Mouse (Mus musculus): ENCODE measurements around the gene Lect2. TPM values are rescaled to one million over a fixed set of nuclear protein-coding genes. Genes with fewer than 3 reads are reported as not detected.
A peak's percentile ranks its signal among the peaks of the same experiment; 100 is the strongest.

The Lect2 gene
- polyA plus RNA-seq (2012; rRNA removed), result not detected in 2 replicates

GRCm38 (mm10) chr13:56548401-56548800, at the start of gene Lect2:
Gene Lect2, minus strand, starts transcription at chr13:56548502.
- no peak for DNase-seq (ENCODE audit: low spot score)

DNA sequence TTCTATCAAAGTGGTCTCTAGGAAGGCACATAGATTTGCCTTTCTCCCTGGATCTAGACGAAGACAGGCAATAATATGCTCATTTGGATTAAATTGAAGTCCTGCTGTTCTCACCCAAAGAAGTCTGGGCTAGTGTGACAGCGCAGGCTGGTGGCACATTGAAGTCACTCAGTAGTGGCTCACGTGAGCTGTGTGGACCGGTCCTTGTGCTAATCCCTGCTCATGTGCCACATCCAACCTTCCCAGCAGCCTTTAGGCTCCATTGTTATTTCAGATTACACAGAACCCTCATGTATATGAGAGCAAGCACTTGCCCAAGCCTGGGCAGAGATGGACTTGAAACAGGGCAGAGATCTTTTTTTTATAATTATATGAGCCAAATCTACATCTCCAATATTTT, 49.0 kb upstream of the Lect2 start:
- DNase-seq (ENCODE audit: low spot score), result no peak

DNA sequence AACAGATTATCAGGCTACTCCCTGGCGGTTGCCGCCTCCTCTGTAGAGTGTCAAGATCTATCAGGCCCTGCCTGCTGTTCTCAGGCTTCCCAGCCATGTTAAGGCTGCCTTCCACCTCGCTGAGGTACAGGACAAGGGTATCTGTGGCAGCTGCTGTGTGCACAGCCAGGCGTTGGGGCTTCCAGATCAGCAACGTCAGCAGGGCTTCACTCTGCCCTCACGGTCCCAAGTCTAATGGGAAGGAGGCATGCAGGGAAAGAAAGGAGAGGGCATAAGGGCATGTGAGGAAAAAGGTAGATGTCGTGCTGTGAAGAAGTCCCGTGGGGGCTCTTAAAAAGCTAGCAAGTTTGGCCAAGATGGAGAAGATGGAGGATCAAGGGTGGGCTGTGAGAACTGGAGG, 46.9 kb upstream of the Lect2 start:
- no peak for DNase-seq (ENCODE audit: low spot score)

GRCm38 (mm10) chr13:56593961-56594391, 45.7 kb upstream of the Lect2 start:
- DNase-seq (ENCODE audit: low spot score), result no peak

- no peak for DNase-seq (ENCODE audit: low spot score)
These were observed 44.9 kb upstream of the Lect2 start for GRCm38 (mm10) chr13:56593196-56593595.

DNA sequence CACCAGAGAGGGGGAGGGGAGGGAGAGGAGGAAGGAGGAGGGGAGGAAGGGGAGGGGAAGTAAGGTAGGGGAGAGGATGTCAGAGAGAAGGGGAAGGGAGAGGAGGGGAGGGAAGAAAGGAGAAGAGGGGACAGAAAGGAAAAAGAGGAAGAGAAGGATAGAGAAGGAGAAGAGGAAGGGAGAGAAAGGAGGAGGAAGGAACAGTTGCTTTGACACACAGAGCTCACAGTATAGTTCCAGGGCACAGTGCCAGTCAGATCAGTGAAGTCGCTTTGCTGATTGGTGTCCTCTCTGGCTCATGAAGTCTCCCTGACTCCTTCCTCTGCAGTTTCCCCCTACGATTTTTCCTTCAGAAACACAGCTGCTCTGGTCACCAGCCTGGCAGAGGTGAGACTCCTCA, 43.6 kb upstream of the Lect2 start:
- DNase-seq (ENCODE audit: low spot score), result no peak

GRCm38 (mm10) chr13:56591191-56591590, 42.9 kb upstream of the Lect2 start:
- no peak for DNase-seq (ENCODE audit: low spot score)

GRCm38 (mm10) chr13:56590202-56590601, 41.9 kb upstream of the Lect2 start:
- no peak for DNase-seq (ENCODE audit: low spot score)

- no peak for DNase-seq (ENCODE audit: low spot score)
These were observed 40.3 kb upstream of the Lect2 start for GRCm38 (mm10) chr13:56588454-56589117.

DNA sequence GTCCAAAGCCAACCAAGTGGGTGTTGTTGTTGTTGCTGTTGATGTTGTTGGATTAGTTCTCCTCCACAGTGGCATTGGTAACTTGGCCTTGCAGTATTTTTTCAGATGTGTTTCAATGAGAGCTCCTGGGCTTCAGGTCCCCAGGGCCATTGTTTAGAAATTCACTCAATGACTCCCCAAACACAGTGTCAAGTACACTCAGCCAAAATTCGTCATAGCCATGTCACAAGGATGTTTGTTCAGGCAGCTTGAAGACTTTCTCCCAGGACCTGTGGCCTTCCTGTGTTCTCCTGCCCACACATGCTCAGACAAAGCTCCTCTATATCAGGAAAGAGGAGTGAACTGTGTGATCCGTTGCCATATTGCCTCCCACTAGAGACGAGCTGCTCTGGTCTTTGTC, 37.7 kb upstream of the Lect2 start:
- no peak for DNase-seq (ENCODE audit: low spot score)

DNA sequence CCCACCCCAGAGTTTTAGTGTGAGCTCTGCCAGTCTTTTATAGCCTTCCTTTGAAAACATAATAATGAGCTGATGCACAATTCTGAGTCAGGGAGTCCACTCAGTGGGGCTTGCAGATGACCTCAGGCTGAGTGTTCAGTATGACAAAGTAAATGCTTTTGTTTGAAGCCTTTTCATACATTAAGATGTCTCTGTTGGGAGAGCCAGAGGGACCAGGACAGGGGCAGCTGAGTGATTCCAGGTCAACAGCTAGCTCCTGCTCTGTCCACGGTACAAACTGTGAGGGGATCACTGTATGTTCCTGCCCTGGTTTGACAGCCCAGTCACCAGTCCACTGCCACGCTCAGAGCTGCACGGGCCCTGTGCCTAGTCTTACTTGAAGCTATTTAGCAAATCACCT, 34.4 kb upstream of the Lect2 start:
- DNase-seq (ENCODE audit: low spot score), result no peak

- DNase-seq (ENCODE audit: low spot score), result no peak
These were observed 33.7 kb upstream of the Lect2 start for GRCm38 (mm10) chr13:56581961-56582434.

GRCm38 (mm10) chr13:56581512-56581911, 33.2 kb upstream of the Lect2 start:
- no peak for DNase-seq (ENCODE audit: low spot score)

DNA sequence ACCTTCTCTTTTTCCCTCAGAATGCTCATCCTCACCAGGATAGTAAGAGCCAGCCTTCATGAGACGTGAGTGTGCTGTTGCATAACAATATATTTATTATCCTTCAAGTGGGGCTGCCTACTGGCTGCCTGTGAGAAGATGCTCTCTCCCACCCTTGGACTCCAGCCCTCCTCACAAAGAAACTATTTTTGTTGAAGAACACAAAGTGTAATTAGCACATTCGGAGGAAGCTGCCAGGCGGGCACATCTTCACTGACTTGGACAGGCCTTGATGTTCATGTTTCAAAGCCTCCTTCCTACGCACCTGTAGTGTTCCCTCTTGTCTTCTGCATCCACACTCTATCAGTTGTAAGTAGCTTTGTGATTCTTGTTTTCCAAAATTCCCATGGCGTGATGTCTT, 32.1 kb upstream of the Lect2 start:
- DNase-seq (ENCODE audit: low spot score), result no peak

DNA sequence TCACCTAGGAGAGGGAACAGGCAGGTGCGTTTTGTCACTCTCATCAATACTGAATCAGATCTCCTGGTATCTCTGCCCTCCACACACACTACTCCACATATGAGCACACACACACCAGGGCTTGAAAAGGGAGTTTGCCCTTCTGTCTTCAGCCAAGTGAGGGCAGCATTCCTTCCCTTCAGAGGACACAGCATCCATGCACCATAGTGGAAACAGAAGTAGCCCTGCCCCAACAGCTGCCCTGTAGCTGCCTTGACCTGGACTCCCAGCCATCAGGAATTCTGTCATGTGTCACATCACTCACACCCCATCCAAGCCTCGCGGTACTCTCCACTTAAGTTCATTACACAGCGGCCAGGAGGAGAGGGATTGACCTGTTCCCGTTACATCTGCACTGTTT, 29.8 kb upstream of the Lect2 start:
- DNase-seq (ENCODE audit: low spot score), result no peak

- peak; percentile 59 for DNase-seq (ENCODE audit: low spot score)
These were observed 27.5 kb upstream of the Lect2 start for GRCm38 (mm10) chr13:56575701-56576321.

GRCm38 (mm10) chr13:56575074-56575473, 26.8 kb upstream of the Lect2 start:
- no peak for DNase-seq (ENCODE audit: low spot score)

- no peak for DNase-seq (ENCODE audit: low spot score)
These were observed 23.3 kb upstream of the Lect2 start for GRCm38 (mm10) chr13:56571645-56572044.

GRCm38 (mm10) chr13:56566336-56566735, 18.0 kb upstream of the Lect2 start:
- no peak for DNase-seq (ENCODE audit: low spot score)

DNA sequence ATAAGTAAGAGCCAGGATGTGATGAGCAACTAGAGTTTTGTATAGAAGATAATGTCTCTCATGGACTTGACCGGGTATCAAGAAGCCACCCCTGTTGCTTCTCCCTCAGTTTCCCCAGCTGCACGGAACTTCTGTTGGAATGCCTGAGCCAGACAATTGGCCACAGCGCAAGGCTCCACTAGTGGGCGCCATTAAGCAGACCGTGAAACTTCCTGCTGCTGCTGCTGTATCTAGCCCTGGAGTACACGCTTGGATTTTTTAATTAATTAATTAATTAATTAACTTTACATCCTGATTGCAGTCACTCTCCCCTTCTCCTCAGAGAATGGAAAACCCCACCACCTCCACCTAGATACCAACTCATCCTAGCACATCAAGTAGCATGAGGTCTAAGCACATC, 14.8 kb upstream of the Lect2 start:
- no peak for DNase-seq (ENCODE audit: low spot score)

DNA sequence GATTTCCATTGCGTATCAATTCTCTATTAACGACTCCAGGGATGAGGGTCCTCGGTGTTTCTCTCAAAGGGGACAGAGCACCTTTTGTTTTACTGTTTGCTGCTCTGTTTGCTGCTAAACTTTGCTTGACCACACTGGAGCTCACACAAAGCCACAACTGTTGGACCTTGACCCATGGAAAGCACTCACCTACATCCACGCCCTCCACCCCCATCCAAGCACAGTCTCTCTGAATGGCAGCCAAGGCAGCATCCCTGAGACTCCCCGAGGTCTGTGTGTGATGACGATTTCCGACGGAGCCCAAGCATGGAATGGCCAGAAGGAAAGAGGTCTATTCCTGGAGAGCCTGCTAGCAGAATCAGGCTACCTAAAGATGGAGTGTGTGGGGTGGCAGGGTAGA, 12.8 kb upstream of the Lect2 start:
- DNase-seq (ENCODE audit: low spot score), result no peak

DNA sequence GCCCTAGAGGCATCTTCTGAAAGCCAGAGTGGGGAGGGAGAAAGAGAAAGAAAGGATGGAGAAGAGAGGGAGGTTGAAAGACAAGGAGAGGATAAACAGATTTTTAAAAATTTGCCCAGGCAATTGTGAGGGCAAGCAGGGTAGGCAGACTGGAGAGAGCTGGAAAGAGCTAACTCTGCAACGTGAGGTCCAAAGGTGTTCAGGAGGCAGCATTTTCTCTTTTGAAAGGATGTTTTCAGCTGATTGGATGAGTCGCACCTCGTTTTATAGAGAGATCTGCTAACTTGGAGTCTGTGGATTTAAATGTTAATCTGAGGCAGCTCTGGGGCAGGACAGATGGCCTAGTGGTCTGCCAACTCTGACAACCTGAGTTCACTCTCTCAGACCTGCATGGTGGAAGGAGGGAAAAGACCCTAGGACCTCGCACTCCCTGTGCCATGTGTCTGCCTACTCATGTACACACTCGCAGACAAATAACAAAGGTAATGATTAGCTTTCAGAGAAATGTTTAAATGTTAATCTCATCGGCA, 11.6 kb upstream of the Lect2 start:
- DNase-seq (ENCODE audit: low spot score), result no peak

DNA sequence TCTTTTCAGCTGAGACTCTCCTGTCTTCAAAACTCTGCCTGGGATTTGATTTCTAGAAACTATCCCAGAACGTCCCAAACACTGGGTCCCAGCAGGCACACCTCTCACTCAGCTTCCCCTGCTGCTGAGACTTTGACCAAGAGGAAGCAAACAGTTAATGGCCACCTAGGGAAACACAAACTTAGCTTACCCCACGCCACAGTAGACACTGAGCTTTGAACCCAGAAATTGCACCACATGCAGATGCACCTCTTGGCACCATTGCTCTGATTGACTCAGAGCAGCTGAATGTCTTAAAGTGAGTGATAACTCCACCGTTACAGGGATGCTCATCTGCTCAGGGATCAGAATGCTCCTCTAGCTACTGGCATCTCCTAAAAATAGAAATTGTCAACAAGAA, 10.5 kb upstream of the Lect2 start:
- DNase-seq (ENCODE audit: low spot score), result no peak
